Mouse (Mus musculus): ENCODE data around the gene Grm1. TPM values are rescaled to one million over a fixed set of nuclear protein-coding genes. Genes with fewer than 3 reads are reported as not detected.

The Grm1 gene
- polyA plus RNA-seq, 1 experiment from 2014 or later = 5.1 TPM

GRCm38 (mm10) chr10:10655991-10656390, 426.2 kb downstream of the Grm1 start:
- no peak for DNase-seq

More at GRCm38 (mm10) chr10:10655991-10656390, 426.2 kb downstream of the Grm1 start:
- Histone ChIP-seq H3K27me3 (ENCODE audit: control insufficient read depth, insufficient read depth, low read length) (no peaks in the 10 kb centered on the region), H3K9ac (replicated peaks; ENCODE audit: low read length) (no peak overlapping the region), H3K9me3 (ENCODE audit: control insufficient read depth, low read length) (no peaks in the 10 kb centered on the region), H3K4me1 (ENCODE audit: control insufficient read depth, insufficient read depth, low read length) (no peaks in the 10 kb centered on the region), H3K36me3 (ENCODE audit: control insufficient read depth, insufficient read depth, low read length) (no peaks in the 10 kb centered on the region), H3K4me3 (replicated peaks; ENCODE audit: low read depth, low read length) (no peak overlapping the region), H3K27ac (replicated peaks; ENCODE audit: low read depth, low read length) (no peak overlapping the region), H3K4me2 (ENCODE audit: low read length) (no peak overlapping the region)
- no peak for ATAC-seq (ENCODE audit: low FRiP score, low TSS enrichment)

Other genes with a start within 250 kb of the Grm1 start
- gene Shprh, start 67.1 kb upstream of the Grm1 start, polyA plus RNA-seq (2014; fragmentation: Nextera tagmentation; extraction: Ambion mirVana) = 25.8 and 33.4 TPM in 2 replicates
- gene Fbxo30, start 199.0 kb upstream of the Grm1 start, polyA plus RNA-seq (2014; fragmentation: Nextera tagmentation; extraction: Ambion mirVana) = 13.8 and 21.3 TPM in 2 replicates